Mouse (Mus musculus) gastrocnemius, postnatal 14 days (tissue): ENCODE data around the gene Man2a1. TPM values are rescaled to one million over a fixed set of nuclear protein-coding genes. Genes with fewer than 3 reads are reported as not detected.
A peak's percentile ranks its signal among the peaks of the same experiment; 100 is the strongest.

Experiments
- DNase-seq: peaks from one replicate; pipeline ENCODE4 v3.0.0; 2021; ENCODE audit warnings: mixed read lengths
- intact Hi-C: fragments of 180-260 bp; cut with DNase I; formaldehyde crosslinking; loops from one replicate; pipeline ENCODE4 v1.15.1; 2025; ENCODE audit warnings: low total_unique reads
- total RNA-seq, 2 experiments: library from RNA; stranded (reverse); gene quantifications; 2 replicates each; pipeline ENCODE4 v1.2.3; 2021

Man2a1 gene
- total RNA-seq, 2 experiments from 2014 or later = 17.2 to 20.3 TPM

GRCm38 (mm10) chr17:64621649-64622351 lies 21.3 kb downstream of the Man2a1 start:
- intact Hi-C loops = no loop called here
- no peak for DNase-seq

DNA sequence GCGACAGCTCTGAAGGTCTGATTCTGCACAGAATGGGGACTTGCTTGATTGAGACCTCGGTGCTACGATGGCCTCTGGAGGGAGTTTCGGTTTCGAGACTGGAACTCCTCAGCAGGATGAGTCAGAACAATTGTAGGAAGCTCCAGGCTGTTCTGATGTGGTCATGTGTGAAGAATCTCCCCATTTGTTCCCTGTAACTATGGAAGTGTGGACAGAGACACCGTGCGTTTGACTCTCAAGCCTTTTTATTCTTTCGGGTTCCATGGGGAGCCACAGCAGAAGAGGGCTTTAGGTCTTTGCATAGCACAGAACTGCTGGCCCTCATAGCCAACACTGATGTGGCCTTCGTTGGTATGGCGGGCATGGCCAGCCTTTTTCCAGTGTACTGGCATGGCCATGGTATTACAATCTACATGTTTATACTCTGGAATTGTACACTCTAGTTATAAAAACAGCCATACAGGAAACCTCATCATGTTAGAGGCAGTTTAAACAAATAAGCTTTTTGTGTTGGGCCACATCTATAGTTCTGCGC lies 21.9 kb downstream of the Man2a1 start:
- intact Hi-C loops = no loop called here
- DNase-seq = no peak

GRCm38 (mm10) chr17:64624439-64624838 lies 23.9 kb downstream of the Man2a1 start:
- no peak for DNase-seq
- intact Hi-C loops = no loop called here

- intact Hi-C loops = no loop called here
- no peak for DNase-seq
These were observed 28.3 kb downstream of the Man2a1 start for GRCm38 (mm10) chr17:64628796-64629195.

DNA sequence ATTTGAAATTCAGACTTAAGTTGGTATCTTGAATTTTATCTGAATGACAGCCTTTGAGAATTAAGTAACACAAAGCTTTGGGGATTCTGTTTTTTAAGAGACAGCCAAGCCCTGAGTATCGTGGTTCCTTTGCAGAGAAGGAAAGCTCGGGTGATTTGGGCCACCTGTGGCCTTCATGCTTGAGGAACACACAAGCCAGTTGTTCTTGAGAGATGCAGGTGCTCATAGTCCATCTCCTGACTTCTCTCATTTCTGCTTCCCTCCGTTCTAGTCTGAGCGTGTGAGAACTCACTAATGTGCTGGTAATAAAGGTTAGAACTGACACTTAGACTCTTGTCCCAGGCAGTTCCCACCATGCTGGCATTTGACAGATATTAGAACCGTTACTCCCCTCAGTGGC lies 28.9 kb downstream of the Man2a1 start:
- no peak for DNase-seq
- intact Hi-C loops = no loop called here

DNA sequence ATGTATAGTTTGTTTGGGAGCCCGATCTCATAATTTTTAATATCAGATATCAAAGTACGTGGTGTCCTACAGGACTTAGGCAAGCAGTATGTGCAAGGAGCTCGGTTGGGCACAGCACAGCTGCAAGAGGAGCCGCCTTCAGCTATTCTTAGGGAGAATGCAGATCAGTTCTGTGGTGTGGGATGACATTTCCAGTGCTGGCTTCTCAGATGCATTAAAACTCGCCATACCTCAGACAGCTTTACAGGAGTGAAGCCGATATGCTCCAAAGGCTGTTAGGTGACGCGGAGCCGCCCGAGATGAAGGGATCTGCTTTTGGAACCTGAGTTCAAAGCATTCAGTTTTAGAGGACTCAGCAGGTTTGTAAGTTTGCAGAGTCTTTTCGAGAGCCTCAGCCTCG lies 30.0 kb downstream of the Man2a1 start:
- no peak for DNase-seq
- intact Hi-C loops = no loop called here

- no peak for DNase-seq
- intact Hi-C loops = no loop called here
These were observed 37.5 kb downstream of the Man2a1 start for GRCm38 (mm10) chr17:64637868-64638537.

DNA sequence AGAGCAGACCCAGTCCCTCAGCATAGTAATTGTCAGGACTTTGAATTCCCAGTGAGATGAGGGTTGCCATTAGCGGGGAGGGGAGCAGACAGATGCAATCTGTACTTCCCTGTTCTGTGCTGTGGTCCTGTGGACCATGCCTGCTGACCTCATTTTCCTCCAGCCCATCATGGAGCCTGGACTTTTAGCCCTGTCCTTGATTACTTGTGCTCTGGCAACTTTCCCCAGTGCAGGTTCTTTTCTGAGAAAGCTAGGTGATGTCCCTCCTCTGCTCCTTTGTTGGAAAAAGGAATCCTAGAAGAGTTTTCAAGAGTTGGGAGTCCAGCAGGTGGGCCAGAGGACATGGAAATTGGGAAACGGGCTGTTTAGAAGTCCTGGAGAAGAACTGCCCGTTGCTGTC lies 40.8 kb downstream of the Man2a1 start:
- intact Hi-C loops = no loop called here
- no peak for DNase-seq

- DNase-seq = no peak
- intact Hi-C loops = no loop called here
These were observed 43.1 kb downstream of the Man2a1 start for GRCm38 (mm10) chr17:64643644-64644043.

- no peak for DNase-seq
- intact Hi-C loops = no loop called here
These were observed 44.5 kb downstream of the Man2a1 start for GRCm38 (mm10) chr17:64644888-64645605.

GRCm38 (mm10) chr17:64647396-64647795 lies 46.9 kb downstream of the Man2a1 start:
- no peak for DNase-seq
- intact Hi-C loops = no loop called here

DNA sequence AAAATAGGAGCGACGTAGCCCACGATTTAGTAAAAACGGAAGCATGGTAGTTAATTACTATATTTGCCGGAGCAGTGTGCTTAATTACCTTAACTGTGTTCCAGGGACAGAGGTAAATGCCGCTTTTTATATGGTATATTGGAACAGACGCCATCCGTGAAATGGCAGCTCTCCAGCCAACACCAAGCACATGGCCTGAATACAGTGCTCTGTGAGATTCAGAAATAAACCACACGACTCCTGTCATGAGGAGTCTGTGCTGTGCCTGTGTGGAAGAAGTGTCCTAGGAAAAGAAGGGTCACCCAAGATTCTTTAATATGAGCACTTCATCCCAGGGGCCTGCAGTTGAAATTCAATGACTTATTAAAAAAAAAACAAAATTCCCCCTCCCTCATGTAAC lies 50.2 kb downstream of the Man2a1 start:
- DNase-seq = no peak
- intact Hi-C loops = no loop called here

DNA sequence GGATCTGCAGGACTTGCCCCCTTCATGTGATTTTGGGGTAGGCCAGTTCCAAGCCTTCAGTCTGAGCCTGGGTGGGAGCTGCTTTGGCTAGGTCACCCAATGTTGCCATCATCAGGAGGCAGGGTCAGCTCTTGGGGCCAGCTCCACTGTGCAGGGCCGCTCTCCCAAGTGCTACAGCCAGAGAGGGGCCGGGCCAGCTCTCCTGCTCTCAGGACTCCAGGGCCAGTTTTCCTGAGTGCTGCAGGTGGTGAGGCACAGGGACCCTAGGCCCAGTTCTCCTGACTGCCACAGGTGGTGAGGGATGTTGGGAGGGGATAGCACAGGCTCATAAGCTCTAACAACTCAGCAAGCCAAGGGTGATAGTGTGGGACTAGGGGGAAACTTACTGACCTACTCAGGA lies 53.1 kb downstream of the Man2a1 start:
- DNase-seq = no peak
- intact Hi-C loops = no loop called here

GRCm38 (mm10) chr17:64659682-64660081 lies 59.1 kb downstream of the Man2a1 start:
- no peak for DNase-seq
- intact Hi-C loops = no loop called here

DNA sequence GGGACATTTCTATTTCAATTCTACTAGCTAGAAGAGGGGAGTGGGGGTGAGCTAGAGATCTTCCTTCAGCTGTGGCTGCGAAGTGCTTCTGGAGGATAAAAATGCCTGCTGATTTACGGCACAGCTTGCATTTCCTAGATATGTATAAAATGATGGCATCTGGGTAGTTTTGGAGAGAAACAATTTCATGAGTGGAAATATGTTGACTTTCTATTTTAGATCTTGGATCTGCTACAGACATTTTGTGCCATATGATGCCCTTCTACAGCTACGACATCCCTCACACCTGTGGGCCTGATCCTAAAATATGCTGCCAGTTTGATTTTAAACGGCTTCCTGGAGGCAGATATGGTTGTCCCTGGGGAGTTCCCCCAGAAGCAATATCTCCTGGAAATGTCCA lies 66.0 kb downstream of the Man2a1 start:
- intact Hi-C loops = no loop called here

DNA sequence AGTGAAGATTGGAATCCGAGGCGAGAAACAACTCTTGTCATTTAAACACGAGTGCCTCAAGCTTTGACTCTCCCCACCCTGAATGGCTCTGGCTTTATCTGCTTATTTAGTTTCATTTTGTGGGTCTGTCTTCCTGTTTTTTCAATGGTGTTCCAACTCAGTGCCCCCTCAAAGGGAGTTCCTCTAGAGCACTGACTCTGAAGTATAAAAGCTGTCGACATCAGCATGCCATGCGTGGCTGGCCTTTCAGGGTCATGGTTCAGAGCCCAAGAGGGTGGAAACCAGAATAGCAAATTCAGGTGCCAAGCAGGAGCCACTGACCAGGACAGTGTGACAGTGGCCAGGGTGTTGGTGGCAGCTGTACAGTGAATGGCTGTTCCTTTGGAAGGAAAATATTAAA lies 68.0 kb downstream of the Man2a1 start:
- DNase-seq = no peak
- intact Hi-C loops = no loop called here

More for the DNA sequence above, 66.0 kb downstream of the Man2a1 start:
- no peak for DNase-seq

DNA sequence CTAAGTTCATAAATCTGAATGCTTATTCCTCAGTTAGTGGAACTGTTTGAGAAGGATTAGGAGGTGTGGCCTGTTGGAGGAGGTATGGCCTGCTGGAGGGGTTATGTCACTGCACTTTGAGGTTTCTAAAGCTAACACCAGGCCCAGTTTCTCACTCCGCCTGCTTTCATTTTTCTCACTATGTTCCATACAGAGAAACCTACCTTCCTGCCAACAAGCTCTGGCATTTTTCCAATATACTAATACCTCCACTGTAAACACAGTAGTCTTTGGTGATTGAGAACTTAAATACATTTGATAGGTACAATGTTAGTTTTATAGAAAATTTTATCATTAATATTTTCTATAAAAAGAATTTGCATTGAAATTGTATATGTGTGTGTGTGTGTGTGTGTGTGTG lies 73.9 kb downstream of the Man2a1 start:
- intact Hi-C loops = no loop called here
- DNase-seq = no peak

DNA sequence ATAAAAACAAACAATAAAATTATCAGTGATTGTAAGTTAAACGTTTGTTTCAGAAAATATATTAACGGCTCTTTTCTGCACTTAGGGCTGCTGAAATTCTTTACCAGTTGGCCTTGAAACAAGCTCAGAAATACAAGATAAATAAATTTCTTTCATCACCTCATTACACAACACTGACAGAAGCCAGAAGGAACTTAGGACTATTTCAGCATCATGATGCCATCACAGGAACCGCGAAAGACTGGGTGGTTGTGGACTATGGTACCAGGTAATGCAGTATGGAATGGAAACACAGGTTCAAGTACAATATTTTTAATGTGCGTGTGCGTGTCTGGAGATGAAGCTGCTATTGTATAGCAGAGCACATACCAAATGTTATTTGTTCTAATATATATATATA lies 74.4 kb downstream of the Man2a1 start:
- no peak for DNase-seq
- intact Hi-C loops = no loop called here

- peak; percentile 17 for DNase-seq
- intact Hi-C loops = no loop called here
These were observed 76.4 kb downstream of the Man2a1 start for GRCm38 (mm10) chr17:64676735-64677469.

GRCm38 (mm10) chr17:64681461-64681860 lies 80.9 kb downstream of the Man2a1 start:
- intact Hi-C loops = no loop called here

More at GRCm38 (mm10) chr17:64681461-64681860, 80.9 kb downstream of the Man2a1 start:
- DNase-seq = no peak
